Mouse (Mus musculus) neural tube, embryonic 11.5 days (tissue): ENCODE results near the gene Dnph1. TPM values are rescaled to one million over a fixed set of nuclear protein-coding genes. Genes with fewer than 3 reads are reported as not detected.

Experiments used
- ATAC-seq: fragments of 200-750 bp; cut with Nextera tagmentation; 2 replicates; pipeline ENCODE4 v1.8.0; 2017; ENCODE audit warnings: moderate number of reproducible peaks, mild to moderate bottlenecking, moderate TSS enrichment, moderate library complexity; ENCODE audit not compliant: insufficient read depth, low FRiP score, low TSS enrichment
- DNase-seq: peaks from one replicate; pipeline ENCODE4 v3.0.0-alpha.2; 2015; ENCODE audit warnings: low spot score
- H3K27ac ChIP-seq: fragments of 300-500 bp; sonication (generic); 2 replicates; pipeline ENCODE4 v1.5.1; 2014; ENCODE audit warnings: low read depth, mild to moderate bottlenecking, low read length
- H3K27me3 ChIP-seq: fragments of 300-500 bp; sonication (generic); 2 replicates; pipeline ENCODE4 v1.6.1; 2014; ENCODE audit warnings: mild to moderate bottlenecking, low read length, mixed read lengths; ENCODE audit not compliant: control insufficient read depth, insufficient read depth
- H3K36me3 ChIP-seq: fragments of 300-500 bp; sonication (generic); 2 replicates; pipeline ENCODE4 v1.6.1; 2014; ENCODE audit warnings: mild to moderate bottlenecking, low read length, moderate library complexity, mixed read lengths; ENCODE audit not compliant: control insufficient read depth, insufficient read depth
- H3K4me1 ChIP-seq: fragments of 300-500 bp; sonication (generic); 2 replicates; pipeline ENCODE4 v1.6.1; 2014; ENCODE audit warnings: low read length, mixed read lengths; ENCODE audit not compliant: control insufficient read depth, insufficient read depth
- H3K4me2 ChIP-seq: fragments of 300-500 bp; sonication (generic); 2 replicates; pipeline ENCODE4 v1.6.1; 2014; ENCODE audit warnings: low read depth, mild to moderate bottlenecking, moderate library complexity
- H3K4me3 ChIP-seq: fragments of 300-500 bp; sonication (generic); 2 replicates; pipeline ENCODE4 v1.5.1; 2014; ENCODE audit warnings: low read depth, low read length
- H3K9ac ChIP-seq: fragments of 300-500 bp; sonication (generic); 2 replicates; pipeline ENCODE4 v1.6.1; 2014; ENCODE audit warnings: mild to moderate bottlenecking, low read length
- H3K9me3 ChIP-seq: fragments of 300-500 bp; sonication (generic); 2 replicates; pipeline ENCODE4 v1.6.1; 2016; ENCODE audit warnings: low read length; ENCODE audit not compliant: control insufficient read depth
- WGBS: fragments of 180-500 bp; shearing (Covaris S2); extraction: QIAGEN DNeasy Blood & Tissue Kit; methylation state at CpG from one replicate; pipeline ENCODE4 v1.1.7; 2014; 5-methylcytosine and 5-hydroxymethylcytosine counted together
- polyA plus RNA-seq: library from polyadenylated mRNA; unstranded; fragments of >200 nt; fragmentation: Nextera tagmentation; extraction: Ambion mirVana; gene quantifications from 2 replicates; pipeline ENCODE4 v1.2.1, GENCODE M21; 2014

Gene Dnph1
- polyA plus RNA-seq, result 55.3 and 64.9 TPM in 2 replicates

DNA sequence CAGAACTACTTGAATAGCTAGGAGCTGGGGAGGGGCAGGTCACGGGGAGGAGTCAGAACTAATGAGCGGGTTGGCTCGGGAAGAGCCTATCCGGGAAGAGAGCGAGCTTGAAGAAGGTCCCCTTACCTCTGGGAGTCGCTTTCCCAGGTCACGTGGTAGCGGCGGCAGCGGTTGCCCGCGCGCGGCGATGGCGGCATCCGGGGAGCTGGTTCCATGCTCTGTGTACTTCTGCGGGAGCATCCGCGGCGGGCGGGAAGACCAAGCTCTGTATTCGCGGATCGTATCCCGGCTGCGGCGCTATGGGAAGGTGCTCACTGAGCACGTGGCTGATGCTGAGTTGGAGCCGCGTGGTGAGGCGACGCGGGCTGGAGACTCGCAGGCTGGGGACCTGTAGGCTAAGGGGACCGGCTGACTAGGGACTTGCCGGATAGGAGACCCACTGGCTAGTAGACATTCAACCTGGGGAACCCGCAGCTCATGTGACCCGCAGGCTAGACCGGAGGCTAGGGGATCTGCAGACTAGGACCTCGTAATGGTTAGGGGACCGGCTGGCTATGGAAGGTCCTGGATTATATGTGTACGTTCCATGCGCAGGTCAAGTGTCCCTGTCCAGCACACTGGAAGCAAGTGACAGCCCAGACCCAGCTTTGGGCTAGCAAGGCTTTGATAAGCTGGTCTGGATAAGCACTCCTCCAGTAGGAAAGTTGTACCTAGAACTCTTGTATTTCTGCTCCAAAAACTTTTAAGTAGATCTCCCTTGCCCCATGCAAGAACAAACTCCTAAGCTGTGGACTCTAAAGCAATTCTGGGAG lies at the start of gene Dnph1:
Gene Dnph1, plus strand, starts transcription at position 89 of the 812 bp plus-strand sequence.
- WGBS, result under 1% methylated on average over 44 of the region's 44 CpGs
- no peak within 1 kb of the TSS for H3K27ac ChIP-seq
- peaks cover 2% of the 10 kb centered on the region; the same call in 1 of the 2 replicates for H3K36me3 ChIP-seq
- H3K4me3 ChIP-seq, result peak within 1 kb of the TSS; percentile 37
- ATAC-seq (peak; percentile 96), DNase-seq (peak; percentile 89)
- 0 out of 2 replicates have a peak, but pooled peaks cover 3% of the 10 kb centered on the region for H3K27me3 ChIP-seq
- H3K4me1 ChIP-seq, result peaks cover 3% of the 10 kb centered on the region; the same call in 1 of the 2 replicates
- H3K4me2 ChIP-seq, result peak within 1 kb of the TSS; percentile 55
- peak within 1 kb of the TSS; percentile 58 for H3K9ac ChIP-seq
- no peaks in the 10 kb centered on the region for H3K9me3 ChIP-seq

DNA sequence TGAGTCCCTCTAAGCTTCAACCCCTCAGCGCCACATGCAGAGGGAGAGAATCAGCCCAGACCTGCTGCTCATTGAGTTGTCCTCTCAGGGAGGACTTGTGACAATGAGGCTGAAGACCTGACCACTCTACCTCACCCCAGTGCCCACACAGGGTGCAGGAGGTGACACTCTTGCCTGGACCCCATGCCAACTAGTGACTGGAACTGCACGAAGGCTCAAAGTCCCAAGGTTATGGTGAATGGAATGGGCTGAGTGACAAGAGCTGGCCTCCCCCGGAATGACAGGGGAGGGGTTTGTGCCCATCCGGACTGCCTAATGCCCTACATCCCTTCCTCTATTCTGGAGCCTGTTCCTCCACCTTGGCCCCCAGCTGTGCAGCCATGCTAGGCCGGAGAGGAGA lies 43.8 kb upstream of the Dnph1 start:
- H3K9me3 ChIP-seq, result no peaks in the 10 kb centered on the region
- DNase-seq (no peak), ATAC-seq (no peak)
- H3K27ac ChIP-seq, result no peak overlapping the region
- no peak overlapping the region for H3K4me2 ChIP-seq
- H3K4me1 ChIP-seq, result peaks cover 27% of the 10 kb centered on the region
- no peak overlapping the region for H3K9ac ChIP-seq
- WGBS, result 34% methylated on average over 5 of the region's 5 CpGs
- H3K36me3 ChIP-seq, result no peaks in the 10 kb centered on the region
- peaks cover 30% of the 10 kb centered on the region for H3K27me3 ChIP-seq
- no peak overlapping the region for H3K4me3 ChIP-seq

DNA sequence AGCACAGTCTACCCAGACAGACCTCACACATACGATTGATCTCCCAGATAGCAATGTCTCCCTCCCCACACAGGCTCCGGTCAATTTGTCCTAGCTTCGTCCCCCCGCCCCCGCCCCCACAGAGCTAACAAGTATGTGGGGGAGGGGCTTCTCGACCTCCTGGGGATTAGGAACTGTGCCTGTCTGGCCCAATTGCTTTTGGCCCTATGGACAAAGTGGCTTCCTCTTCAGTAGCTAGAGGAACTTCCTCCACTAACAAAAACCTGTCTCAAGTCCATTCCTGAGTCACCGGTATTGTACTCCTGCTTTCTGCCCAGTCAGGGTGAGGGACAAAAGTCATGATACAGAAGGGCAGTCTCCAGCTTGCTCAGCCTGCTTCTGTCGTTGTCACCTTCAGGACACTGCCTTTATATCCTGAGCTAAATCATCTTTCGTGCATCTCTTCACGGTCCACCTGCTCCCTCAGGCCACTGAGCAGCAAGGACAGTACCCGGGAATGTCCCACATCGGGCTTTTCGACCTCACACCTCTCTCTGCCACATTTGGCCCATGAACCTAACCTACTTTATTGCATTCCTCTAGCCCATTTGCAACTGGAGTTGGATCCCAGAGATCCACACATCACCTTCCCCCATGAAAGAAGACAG lies 43.1 kb upstream of the Dnph1 start:
- Histone ChIP-seq H3K27ac (no peak overlapping the region; the same call in 1 of the 2 replicates), H3K4me1 (peaks cover 27% of the 10 kb centered on the region), H3K9ac (no peak overlapping the region; the same call in 1 of the 2 replicates), H3K4me3 (peak overlapping the region; percentile 25; the same call in 1 of the 2 replicates), H3K9me3 (no peaks in the 10 kb centered on the region), H3K4me2 (peak overlapping the region; percentile 68; the same call in 1 of the 2 replicates), H3K36me3 (no peaks in the 10 kb centered on the region), H3K27me3 (peaks cover 30% of the 10 kb centered on the region)
- ATAC-seq, result no peak
- WGBS, result 6% methylated on average over 13 of the region's 13 CpGs
- DNase-seq, result no peak

DNA sequence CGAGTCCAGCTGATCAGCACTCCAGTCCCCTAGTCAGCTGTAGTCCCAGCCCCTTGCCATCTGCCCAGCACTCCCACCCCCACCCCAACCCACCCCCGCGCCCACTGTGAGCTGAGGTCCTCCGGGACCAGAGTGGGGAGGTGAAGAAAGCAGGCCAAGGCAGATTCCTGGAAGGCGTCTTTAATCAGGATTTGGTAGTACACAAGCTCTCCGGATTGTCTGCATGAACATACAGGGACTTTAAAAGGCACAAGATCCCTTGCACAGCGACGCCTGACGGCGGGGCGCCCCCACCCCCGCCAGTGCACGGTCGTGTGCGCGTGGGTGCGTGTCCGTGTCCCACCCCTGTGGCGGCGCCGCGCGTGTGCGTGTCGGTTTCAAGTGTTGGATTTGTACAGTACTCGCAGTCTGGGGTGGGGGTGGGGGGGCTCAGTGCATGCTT lies 42.5 kb upstream of the Dnph1 start:
- H3K27me3 ChIP-seq, result peaks cover 30% of the 10 kb centered on the region
- peak overlapping the region; percentile 25 for H3K4me3 ChIP-seq
- peak overlapping the region; percentile 45 for H3K9ac ChIP-seq
- H3K36me3 ChIP-seq, result no peaks in the 10 kb centered on the region
- ATAC-seq (peak; percentile 28; the same call in 1 of the 2 replicates), DNase-seq (peak; percentile 38)
- H3K9me3 ChIP-seq, result no peaks in the 10 kb centered on the region
- 1% methylated on average over 26 of the region's 26 CpGs for WGBS
- peak overlapping the region; percentile 64; the same call in 1 of the 2 replicates for H3K27ac ChIP-seq
- H3K4me1 ChIP-seq, result peaks cover 27% of the 10 kb centered on the region
- H3K4me2 ChIP-seq, result peak overlapping the region; percentile 68

DNA sequence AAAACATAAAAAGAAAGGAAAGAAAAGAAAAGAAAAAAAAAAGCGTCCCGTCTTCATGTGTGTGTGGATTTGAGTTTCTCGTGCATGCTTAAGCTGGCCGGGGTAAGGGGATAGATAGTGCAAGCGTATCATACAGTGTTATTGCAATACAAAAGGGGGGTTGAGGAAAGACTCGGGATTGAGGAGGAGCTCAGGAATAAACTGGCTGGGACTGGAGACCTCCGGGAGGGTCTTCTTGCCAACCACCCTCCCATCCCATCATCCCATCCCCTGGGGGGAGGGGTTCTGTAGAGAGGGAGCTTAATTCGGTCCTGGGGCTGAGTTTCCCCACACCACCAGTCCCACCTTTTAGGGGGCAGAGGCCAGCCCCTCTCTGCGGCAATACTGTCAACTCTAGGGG lies 42.0 kb upstream of the Dnph1 start:
- Histone ChIP-seq H3K9ac (peak overlapping the region; percentile 42), H3K4me3 (peak overlapping the region; percentile 36), H3K4me2 (peak overlapping the region; percentile 68), H3K27ac (no peak overlapping the region), H3K36me3 (no peaks in the 10 kb centered on the region), H3K27me3 (peaks cover 31% of the 10 kb centered on the region), H3K9me3 (no peaks in the 10 kb centered on the region), H3K4me1 (peaks cover 27% of the 10 kb centered on the region)
- 3% methylated on average over 9 of the region's 9 CpGs for WGBS
- peak; percentile 24; the same call in 1 of the 2 replicates for ATAC-seq
- DNase-seq, result no peak

DNA sequence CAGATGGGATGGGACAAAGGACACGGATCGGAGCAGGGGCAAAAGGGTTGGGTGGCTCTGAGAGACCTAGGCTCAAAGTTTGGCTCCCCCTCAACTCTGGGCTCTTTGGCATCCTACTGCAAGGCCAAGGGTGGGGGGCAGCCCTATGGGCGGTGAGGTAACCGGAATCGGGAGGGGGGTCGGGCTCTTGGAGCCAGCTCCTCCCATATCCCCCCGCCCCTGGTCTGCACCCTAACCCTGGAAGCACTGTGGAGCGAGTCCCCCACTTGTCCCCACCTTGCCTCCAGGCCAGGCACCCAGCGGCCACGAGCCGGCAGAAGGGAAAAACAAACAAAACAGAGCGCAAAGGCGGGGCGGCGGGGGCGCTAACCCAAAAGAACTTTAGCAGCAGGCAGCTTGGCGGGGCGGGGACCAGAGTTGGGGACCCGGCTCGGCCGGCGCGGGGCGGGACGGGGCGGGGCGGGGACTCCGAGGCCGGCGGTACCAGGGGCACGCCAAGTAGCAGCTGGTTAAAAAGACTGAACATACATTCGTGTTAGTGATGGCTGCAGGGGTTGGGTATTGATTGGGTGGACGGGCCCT lies 41.3 kb upstream of the Dnph1 start:
- peak overlapping the region; percentile 68 for H3K4me2 ChIP-seq
- peaks cover 27% of the 10 kb centered on the region for H3K4me1 ChIP-seq
- H3K9me3 ChIP-seq, result no peaks in the 10 kb centered on the region
- ATAC-seq (peak; percentile 40; the same call in 1 of the 2 replicates), DNase-seq (peak; percentile 68)
- WGBS, result 1% methylated on average over 33 of the region's 33 CpGs
- H3K27me3 ChIP-seq, result peaks cover 37% of the 10 kb centered on the region
- H3K9ac ChIP-seq, result peak overlapping the region; percentile 42
- peak overlapping the region; percentile 36 for H3K4me3 ChIP-seq
- H3K36me3 ChIP-seq, result no peaks in the 10 kb centered on the region
- H3K27ac ChIP-seq, result no peak overlapping the region

DNA sequence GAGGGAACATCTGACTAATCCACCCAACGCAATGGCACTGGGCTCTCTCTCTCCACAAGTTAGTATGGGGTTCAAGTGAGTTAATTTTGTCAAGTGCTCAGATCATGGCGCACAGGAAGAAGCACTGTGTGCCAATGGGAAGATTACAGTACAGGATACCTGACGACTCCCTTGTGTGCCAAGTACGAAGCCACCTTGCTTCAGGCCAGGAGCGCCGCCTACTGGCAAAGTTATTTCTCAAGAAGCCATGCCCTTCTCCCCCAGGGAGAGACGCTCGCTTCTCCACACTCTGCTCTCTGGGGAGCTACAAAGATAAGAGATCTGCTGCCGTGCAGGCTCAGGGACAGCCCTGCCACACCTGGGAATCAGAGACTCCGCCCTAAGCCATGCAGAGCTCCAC lies 38.7 kb upstream of the Dnph1 start:
- DNase-seq (no peak), ATAC-seq (no peak)
- no peak overlapping the region for H3K27ac ChIP-seq
- no peak overlapping the region for H3K4me3 ChIP-seq
- 14% methylated on average over 10 of the region's 10 CpGs for WGBS
- no peak overlapping the region for H3K9ac ChIP-seq
- peaks cover 49% of the 10 kb centered on the region for H3K27me3 ChIP-seq
- no peaks in the 10 kb centered on the region for H3K9me3 ChIP-seq
- H3K36me3 ChIP-seq, result no peaks in the 10 kb centered on the region
- H3K4me1 ChIP-seq, result peaks cover 25% of the 10 kb centered on the region
- no peak overlapping the region for H3K4me2 ChIP-seq

DNA sequence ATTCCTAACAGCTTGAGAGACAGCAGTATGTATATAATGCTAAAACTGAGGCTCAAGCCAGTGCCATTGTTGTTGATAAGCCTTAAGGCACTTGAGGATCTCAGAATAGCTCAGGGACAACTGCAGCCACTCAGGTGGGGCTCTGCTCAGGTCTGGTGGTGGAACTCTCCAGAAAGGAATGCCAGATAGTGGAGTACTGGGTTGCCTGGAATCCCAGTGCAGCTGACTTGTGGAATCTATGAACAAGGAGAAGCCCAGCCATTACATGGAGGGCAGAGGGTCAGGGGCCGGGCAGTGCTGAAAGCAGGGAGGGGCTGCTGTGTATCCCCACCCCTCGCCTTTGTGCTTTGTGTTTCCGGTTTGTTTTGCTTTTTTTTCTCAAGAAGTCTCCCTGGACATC lies 38.1 kb upstream of the Dnph1 start:
- WGBS, result 31% methylated on average over 3 of the region's 3 CpGs
- H3K4me3 ChIP-seq, result no peak overlapping the region
- no peak for DNase-seq
- no peak for ATAC-seq
- no peaks in the 10 kb centered on the region for H3K9me3 ChIP-seq
- peaks cover 21% of the 10 kb centered on the region for H3K4me1 ChIP-seq
- H3K36me3 ChIP-seq, result no peaks in the 10 kb centered on the region
- H3K9ac ChIP-seq, result no peak overlapping the region
- H3K27me3 ChIP-seq, result peaks cover 44% of the 10 kb centered on the region
- no peak overlapping the region for H3K27ac ChIP-seq
- H3K4me2 ChIP-seq, result no peak overlapping the region
